Mouse (Mus musculus) CH12.LX (cell line): ENCODE measurements around the gene Mtf2.

ENCODE experiments used
- CTCF ChIP-seq, 2 experiments: IDR thresholded peaks in 1 of 2; conservative IDR thresholded peaks in 1 of 2; 2 replicates each; pipeline ENCODE4 v1.5.1; 2011 to 2012; ENCODE audit warnings: low read depth in 2 of 2, low read length in 2 of 2, improper control_type of control experiment in 1 of 2, inconsistent platforms in 1 of 2, mild to moderate bottlenecking in 1 of 2, moderate library complexity in 1 of 2
- ELF1 ChIP-seq: IDR thresholded peaks from 2 replicates; pipeline ENCODE4 v1.6.1; 2014; ENCODE audit warnings: low read depth, mild to moderate bottlenecking, inconsistent platforms, low read length, improper control_type of control experiment
- EP300 ChIP-seq: IDR thresholded peaks from 2 replicates; pipeline ENCODE4 v1.6.1; 2011; ENCODE audit warnings: low read length, improper control_type of control experiment
- ETS1 ChIP-seq: conservative IDR thresholded peaks from 2 replicates; pipeline ENCODE4 v1.6.1; 2012; ENCODE audit warnings: low read depth, mild to moderate bottlenecking, inconsistent platforms, low read length, improper control_type of control experiment, moderate library complexity
- MEF2A ChIP-seq: IDR thresholded peaks from 2 replicates; pipeline ENCODE4 v1.6.1; 2014; ENCODE audit warnings: low read depth, mild to moderate bottlenecking, inconsistent platforms, low read length, improper control_type of control experiment, borderline replicate concordance
- PAX5 ChIP-seq: IDR thresholded peaks from 2 replicates; pipeline ENCODE4 v1.6.1; 2012; ENCODE audit warnings: low read length, inconsistent platforms, mixed read lengths
- USF1 ChIP-seq: IDR thresholded peaks from 2 replicates; pipeline ENCODE4 v1.6.1; 2014; ENCODE audit warnings: low read depth, mild to moderate bottlenecking, inconsistent platforms, low read length, improper control_type of control experiment
- USF2 ChIP-seq: conservative IDR thresholded peaks from 2 replicates; pipeline ENCODE4 v1.6.1; 2011; ENCODE audit warnings: low read depth, low read length, improper control_type of control experiment
- ZMIZ1 ChIP-seq: IDR thresholded peaks from 2 replicates; pipeline ENCODE4 v1.6.1; 2012; ENCODE audit warnings: low read depth, mild to moderate bottlenecking, inconsistent platforms, low read length, improper control_type of control experiment

- TF ChIP-seq ELF1 (no peak), MEF2A (no peak), CTCF (conservative IDR thresholded peaks at IDR 0.05 in 1 of 2, IDR thresholded peaks at IDR 0.05 in 1 of 2; ENCODE audit: low read depth in 2 of 2, low read length in 2 of 2) (no peak), USF1 (no peak), PAX5 (no peak), EP300 (no peak), ETS1 (no peak), ZMIZ1 (no peak), USF2 (no peak)
Measured at GRCm38 (mm10) chr5:108060413-108060812, 5.1 kb upstream of the Mtf2 start.
